In the genomic region with DNA sequence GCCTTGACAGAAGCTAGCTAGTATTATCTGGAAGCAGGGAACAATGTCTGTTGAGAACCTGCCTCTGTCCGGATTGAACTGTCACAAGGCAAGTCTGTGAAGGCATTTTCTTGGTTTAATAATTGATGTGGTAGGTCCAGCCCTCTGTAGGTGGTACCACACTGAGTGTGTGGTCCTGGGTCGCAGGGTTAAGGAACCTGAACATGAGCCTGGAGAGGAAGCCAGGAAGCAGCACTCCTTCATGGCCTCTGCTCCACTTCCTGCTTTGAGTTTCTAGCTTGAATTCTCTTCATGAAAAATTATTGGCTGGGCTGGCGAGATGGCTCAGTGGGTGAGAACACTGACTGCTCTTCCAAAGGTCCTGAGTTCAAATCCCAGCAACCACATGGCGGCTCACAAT, we compare ENCODE assay signal across 23 mouse cellular contexts.
DNase-seq lines count a peak whose midpoint lies in the region; TF ChIP-seq lines count a peak whose summit lies in the region.
"Had no signal": no experiment of that assay in that cellular context is flagged by ENCODE, and none has a peak within 500 bp of the region (broad histone marks: within the 10 kb centered on the region; RNA-seq: fewer than 3 reads in every experiment).

No protein-coding gene starts in this region.

- intact Hi-C loops in heart, postnatal 14 days (cut with DNase I) = no loop called here

- 59% methylated on average over 4 of the region's 4 CpGs for WGBS in cerebellum, adult 2 months

- no peak for TF ChIP-seq CTCF in cerebellum, adult 2 months (IDR thresholded peaks at IDR 0.05; ENCODE audit: borderline replicate concordance, insufficient read depth, low read depth, low read length)
- TF ChIP-seq CTCF in layer of hippocampus, adult 2 months (conservative IDR thresholded peaks at IDR 0.05) = no peak

- H3K4me1 ChIP-seq in cerebellum, adult 2 months (ENCODE audit: control insufficient read depth, insufficient read depth, low read length) = no peaks in the 10 kb centered on the region
- H3K4me1 ChIP-seq: hindbrain, embryonic 15.5 days; limb, embryonic 13.5 days; lung, embryonic 15.5 days; midbrain, embryonic 15.5 days; neural tube, embryonic 12.5 days had no signal

- no peak overlapping the region for H3K27ac ChIP-seq in cerebellum, adult 2 months (ENCODE audit: insufficient read depth, low read length)
- H3K27ac ChIP-seq in layer of hippocampus, adult 2 months = no peak overlapping the region
- H3K27ac ChIP-seq: heart, adult 2 months; hindbrain, embryonic 15.5 days; limb, embryonic 13.5 days; liver, embryonic 14.5 days; lung, embryonic 15.5 days; midbrain, embryonic 15.5 days; neural tube, embryonic 12.5 days had no signal

- TF ChIP-seq POLR2A in cerebellum, adult 2 months (IDR thresholded peaks at IDR 0.05; ENCODE audit: borderline replicate concordance, insufficient read depth, low read length) = no peak

- DNase-seq in heart, adult 11 months = peak; percentile 80
- DNase-seq in heart, postnatal 14 days = no peak
- DNase-seq in kidney, adult 9 months = peak; percentile 87
- DNase-seq in kidney, postnatal 14 days = peak; percentile 56
- peak; percentile 64 for DNase-seq in yolk sac, embryonic 10.5 days (ENCODE audit: low spot score)
- DNase-seq in cerebellum, adult 2 months = no peak
- DNase-seq in layer of hippocampus, adult 2 months (ENCODE audit: low spot score in 2 of 2) = no peak
- no peak for DNase-seq in left cerebral cortex, adult 8-10 months (ENCODE audit: low spot score in 2 of 2)
- DNase-seq: adrenal gland, postnatal 10 days; cerebellum, adult 18-20 months; gastrocnemius, postnatal 10 days; heart, adult 2 months; heart, postnatal 4 days; layer of hippocampus, postnatal 36 days; lung, postnatal 36 days; right cerebral cortex, postnatal 25 days; thymus, adult 2 months had no signal

- H3K27me3 ChIP-seq in cerebellum, adult 2 months (ENCODE audit: control insufficient read depth, insufficient read depth, low read length) = no peaks in the 10 kb centered on the region
- H3K27me3 ChIP-seq: hindbrain, embryonic 15.5 days; limb, embryonic 13.5 days; lung, embryonic 15.5 days; midbrain, embryonic 15.5 days; neural tube, embryonic 12.5 days had no signal

- no peak overlapping the region for H3K4me3 ChIP-seq in cerebellum, adult 2 months (replicated peaks; ENCODE audit: insufficient read depth, low read depth, low read length)
- H3K4me3 ChIP-seq in layer of hippocampus, adult 2 months = no peak overlapping the region
- H3K4me3 ChIP-seq: heart, adult 2 months; hindbrain, embryonic 15.5 days; limb, embryonic 13.5 days; lung, embryonic 15.5 days; midbrain, embryonic 15.5 days; neural tube, embryonic 12.5 days had no signal

Comparison
In these comparisons a context has a peak if more than half of its experiments do, and no peak if none do; other contexts are left out.
1. DNase-seq: peak in heart, adult 11 months (single experiment), kidney, adult 9 months (single experiment), kidney, postnatal 14 days (single experiment) and yolk sac, embryonic 10.5 days (single experiment); none in heart, postnatal 14 days (0 of 2), cerebellum, adult 2 months (0 of 2), layer of hippocampus, adult 2 months (0 of 2) and left cerebral cortex, adult 8-10 months (0 of 2).